Mouse (Mus musculus): Measurements from ENCODE around the gene Uap1. TPM values are rescaled to one million over a fixed set of nuclear protein-coding genes. Genes with fewer than 3 reads are reported as not detected.
A peak's percentile ranks its signal among the peaks of the same experiment; 100 is the strongest.
"Not testable (repeated sequence)": the region's sequence is repeated elsewhere in the genome, so short reads cannot be mapped to it uniquely, and the experiment has no call there.

Uap1 gene
- polyA plus RNA-seq, 1 experiment from 2014 or later, result 53.6 TPM

DNA sequence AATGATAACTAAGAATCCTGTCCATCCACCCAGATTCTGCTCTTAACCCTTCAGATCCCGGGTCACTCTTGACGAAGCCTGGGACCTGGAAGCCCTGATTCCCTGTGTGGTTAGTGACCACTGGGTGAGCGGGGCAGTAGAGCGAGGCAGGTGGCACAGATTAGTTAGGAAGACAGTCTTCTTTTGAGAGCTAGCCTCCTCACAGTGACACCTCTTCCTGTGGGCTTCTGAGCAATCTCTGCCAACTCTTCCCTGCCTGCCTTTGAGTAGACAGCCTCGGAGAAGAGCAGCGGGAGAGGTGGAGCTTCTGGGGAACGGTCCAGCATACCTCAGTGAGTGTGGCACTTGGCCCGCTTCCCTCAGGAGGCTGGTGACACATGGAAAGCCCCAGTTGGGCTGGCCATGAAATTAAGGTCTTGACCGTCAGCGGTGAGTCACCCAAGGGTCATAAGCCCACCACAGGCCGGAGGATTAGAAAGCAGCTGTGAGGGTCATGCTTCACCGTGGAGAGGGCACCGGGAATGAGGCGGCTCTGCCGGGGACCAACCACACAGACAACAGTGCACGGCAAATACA is 63.0 kb downstream of the Uap1 start:
- DNase-seq (ENCODE audit: low spot score) (no peak), ATAC-seq (replicated peaks; ENCODE audit: low FRiP score, low read depth) (0 out of 2 replicates have a peak, but pooled peaks have one; percentile 3)
- H3K36me3 ChIP-seq (ENCODE audit: insufficient read depth, low read length), result no peaks in the 10 kb centered on the region
- H3K4me2 ChIP-seq (ENCODE audit: low read length), result no peak overlapping the region
- H3K4me3 ChIP-seq (replicated peaks; ENCODE audit: low read depth, low read length), result no peak overlapping the region
- no peak overlapping the region for H3K9ac ChIP-seq (ENCODE audit: low read depth, low read length)
- H3K27ac ChIP-seq, result no peak overlapping the region
- H3K4me1 ChIP-seq (replicated peaks; ENCODE audit: insufficient read depth, low read length), result no peaks in the 10 kb centered on the region
- H3K9me3 ChIP-seq (replicated peaks; ENCODE audit: low read length), result no peaks in the 10 kb centered on the region
- 78% methylated on average over 16 of the region's 16 CpGs for WGBS
- H3K27me3 ChIP-seq (ENCODE audit: insufficient read depth, low read length), result no peaks in the 10 kb centered on the region
- TF ChIP-seq CTCF (IDR thresholded peaks at IDR 0.05; ENCODE audit: low read depth), result no peak

DNA sequence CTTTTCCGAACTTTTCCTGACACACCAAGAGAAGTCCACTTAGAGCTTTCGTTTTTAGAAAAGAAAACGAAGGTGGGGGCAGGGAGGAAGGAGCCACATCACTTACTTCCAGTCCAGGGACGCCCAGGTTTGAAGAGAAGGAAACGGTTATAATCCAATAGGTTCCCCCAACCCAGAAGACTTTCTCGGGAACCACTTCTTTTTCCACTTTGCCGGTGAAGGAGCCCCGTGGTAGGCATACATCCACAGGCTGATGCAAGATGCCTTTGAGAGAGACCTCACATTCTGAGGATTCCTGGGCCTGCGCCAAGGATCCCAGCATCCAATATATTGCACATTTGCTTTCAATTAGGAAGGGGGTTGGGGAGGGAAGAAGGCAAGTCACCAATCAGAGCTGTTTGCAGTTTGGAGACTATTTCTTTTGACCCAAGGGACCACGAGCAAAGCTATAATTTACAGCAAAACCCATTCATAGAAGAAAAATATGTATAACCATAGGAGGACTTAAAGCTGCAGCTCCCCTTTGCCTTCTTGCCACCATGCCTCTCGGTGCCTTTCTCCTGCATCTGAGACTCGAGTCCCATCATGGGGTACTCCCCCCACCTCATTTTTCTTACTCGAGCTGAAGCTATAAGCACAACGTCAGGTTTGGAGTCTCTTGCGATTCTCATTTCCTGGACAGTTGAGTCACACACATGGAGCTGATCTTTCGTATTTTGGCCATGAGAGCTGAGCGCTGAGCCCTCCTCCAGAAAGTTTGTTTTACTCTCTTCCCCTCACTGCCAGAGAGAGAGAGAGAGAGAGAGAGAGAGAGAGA is 64.0 kb downstream of the Uap1 start, which contains the start of gene Ddr2:
Gene Ddr2, minus strand, starts transcription at position 247 of the 817 bp plus-strand sequence.
- Histone ChIP-seq H3K9ac (ENCODE audit: low read depth, low read length) (peak within 1 kb of the TSS; percentile 59), H3K27ac (peak within 1 kb of the TSS; percentile 80), H3K9me3 (replicated peaks; ENCODE audit: low read length) (no peaks in the 10 kb centered on the region), H3K4me1 (replicated peaks; ENCODE audit: insufficient read depth, low read length) (no peaks in the 10 kb centered on the region), H3K27me3 (ENCODE audit: insufficient read depth, low read length) (no peaks in the 10 kb centered on the region), H3K4me3 (replicated peaks; ENCODE audit: low read depth, low read length) (peak within 1 kb of the TSS; percentile 36), H3K36me3 (ENCODE audit: insufficient read depth, low read length) (no peaks in the 10 kb centered on the region), H3K4me2 (ENCODE audit: low read length) (peak within 1 kb of the TSS; percentile 54)
- ATAC-seq (replicated peaks; ENCODE audit: low FRiP score, low read depth) (no peak; the same call in 1 of the 2 replicates), DNase-seq (ENCODE audit: low spot score) (peak; percentile 80)
- TF ChIP-seq CTCF (IDR thresholded peaks at IDR 0.05; ENCODE audit: low read depth), result no peak
- WGBS, result 52% methylated on average over 17 of the region's 17 CpGs

DNA sequence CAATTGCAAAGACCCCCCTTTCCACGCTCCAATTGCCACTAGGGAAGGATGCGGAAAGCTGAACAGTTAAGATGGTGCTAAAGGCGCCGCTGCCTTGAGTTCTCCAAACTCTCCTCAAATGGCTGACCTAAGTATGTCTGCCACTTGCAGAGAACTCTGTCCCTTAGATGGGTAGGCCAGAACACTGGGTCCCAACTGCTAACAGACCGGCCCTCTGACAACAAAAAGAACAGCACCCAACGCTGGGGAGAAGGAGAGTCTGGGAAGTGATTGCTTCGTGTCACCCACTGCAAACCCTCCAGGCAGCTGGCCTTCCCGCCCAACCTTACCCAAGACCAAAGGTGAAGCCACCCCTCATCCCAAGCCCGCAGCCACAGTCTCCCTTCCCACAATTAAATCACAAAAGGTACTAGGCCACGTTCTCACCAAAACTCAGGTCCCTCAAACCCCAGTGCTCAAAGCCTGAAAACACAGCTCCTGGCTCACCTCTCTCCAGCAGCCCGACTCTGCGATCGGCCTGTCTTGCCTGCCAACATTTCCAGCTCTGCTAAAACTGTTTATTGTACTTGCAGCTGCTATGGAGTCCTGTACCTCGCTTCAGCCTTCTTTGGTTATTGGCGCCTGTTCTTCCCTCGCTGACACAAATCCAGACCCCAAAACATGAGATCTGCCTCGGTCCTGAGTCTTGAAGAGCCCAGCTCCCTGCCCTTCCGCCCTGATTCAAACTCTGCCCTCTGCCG is 64.8 kb downstream of the Uap1 start:
- TF ChIP-seq CTCF (IDR thresholded peaks at IDR 0.05; ENCODE audit: low read depth), result no peak
- peak overlapping the region; percentile 59 for H3K9ac ChIP-seq (ENCODE audit: low read depth, low read length)

DNA sequence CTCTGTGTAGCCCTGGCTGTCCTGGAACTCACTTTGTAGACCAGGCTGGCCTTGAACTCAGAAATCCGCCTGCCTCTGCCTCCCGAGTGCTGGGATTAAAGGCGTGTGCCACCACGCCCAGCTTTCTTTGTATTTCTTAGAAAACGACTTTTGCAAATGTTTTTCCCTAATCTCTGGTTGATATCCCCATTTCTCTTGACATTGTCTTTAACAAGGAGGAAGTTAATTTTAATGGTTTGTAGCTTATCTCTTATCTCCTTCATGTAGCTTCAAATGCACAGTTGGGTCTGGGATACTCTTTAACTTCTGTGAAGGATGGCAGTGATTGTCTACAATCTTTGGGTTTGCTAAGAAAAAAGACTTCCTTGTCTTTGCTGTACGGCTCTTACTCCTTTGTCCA is 71.9 kb downstream of the Uap1 start:
- H3K9ac ChIP-seq (ENCODE audit: low read depth, low read length); H3K27ac ChIP-seq; H3K9me3 ChIP-seq (replicated peaks; ENCODE audit: low read length); H3K4me1 ChIP-seq (replicated peaks; ENCODE audit: insufficient read depth, low read length); ATAC-seq (replicated peaks; ENCODE audit: low FRiP score, low read depth); H3K27me3 ChIP-seq (ENCODE audit: insufficient read depth, low read length); H3K36me3 ChIP-seq (ENCODE audit: insufficient read depth, low read length); H3K4me2 ChIP-seq (ENCODE audit: low read length); DNase-seq (ENCODE audit: low spot score); H3K4me3 ChIP-seq (replicated peaks; ENCODE audit: low read depth, low read length): not testable (repeated sequence)
- WGBS, result 90% methylated on average over 6 of the region's 6 CpGs

More for the DNA sequence above, 64.8 kb downstream of the Uap1 start:
- H3K9me3 ChIP-seq (replicated peaks; ENCODE audit: low read length), result no peaks in the 10 kb centered on the region
- H3K4me1 ChIP-seq (replicated peaks; ENCODE audit: insufficient read depth, low read length), result no peaks in the 10 kb centered on the region
- DNase-seq (ENCODE audit: low spot score), result peak; percentile 22
- WGBS, result 62% methylated on average over 19 of the region's 19 CpGs
- H3K4me3 ChIP-seq (replicated peaks; ENCODE audit: low read depth, low read length), result peak overlapping the region; percentile 36
- H3K27me3 ChIP-seq (ENCODE audit: insufficient read depth, low read length), result no peaks in the 10 kb centered on the region
- no peaks in the 10 kb centered on the region for H3K36me3 ChIP-seq (ENCODE audit: insufficient read depth, low read length)
- H3K4me2 ChIP-seq (ENCODE audit: low read length), result peak overlapping the region; percentile 54
- peak overlapping the region; percentile 80 for H3K27ac ChIP-seq
- no peak for ATAC-seq (replicated peaks; ENCODE audit: low FRiP score, low read depth)

Other genes with a start within 250 kb of the Uap1 start
- gene Ccdc190, start 246.3 kb downstream of the Uap1 start, polyA plus RNA-seq (2015; fragmentation: Nextera tagmentation; extraction: Ambion mirVana), result 0.16 and 0.27 TPM in 2 replicates
- 16.4 and 18.1 TPM in 2 replicates for gene Hsd17b7, start 205.7 kb downstream of the Uap1 start, polyA plus RNA-seq (2015; fragmentation: Nextera tagmentation; extraction: Ambion mirVana)
- 19.9 and 23.8 TPM in 2 replicates for gene Ddr2, start 64.2 kb downstream of the Uap1 start, polyA plus RNA-seq (2015; fragmentation: Nextera tagmentation; extraction: Ambion mirVana)
- gene Uhmk1, start 40.4 kb upstream of the Uap1 start, polyA plus RNA-seq (2015; fragmentation: Nextera tagmentation; extraction: Ambion mirVana), result 6.6 and 7.0 TPM in 2 replicates
- not detected in 2 replicates for gene Sh2d1b2, start 57.8 kb upstream of the Uap1 start, polyA plus RNA-seq (2015; fragmentation: Nextera tagmentation; extraction: Ambion mirVana)
- gene Sh2d1b1, start 102.4 kb upstream of the Uap1 start, polyA plus RNA-seq (2015; fragmentation: Nextera tagmentation; extraction: Ambion mirVana), result 0.17 and 0.20 TPM in 2 replicates
- 5.6 and 6.1 TPM in 2 replicates for gene Gm7694, start 131.4 kb upstream of the Uap1 start, polyA plus RNA-seq (2015; fragmentation: Nextera tagmentation; extraction: Ambion mirVana)
- 0.62 and 1.0 TPM in 2 replicates for gene Spata46, start 133.8 kb upstream of the Uap1 start, polyA plus RNA-seq (2015; fragmentation: Nextera tagmentation; extraction: Ambion mirVana)

Data from kidney, postnatal 0 days (tissue).